Mouse (Mus musculus) neural tube, embryonic 10.5 days (tissue): ENCODE data around the gene Rcan2.

Source experiments
- DNase-seq: peaks from one replicate; pipeline ENCODE4 v3.0.0-alpha.2; 2017; ENCODE audit warnings: low spot score; ENCODE audit errors: extremely low spot score

The Rcan2 gene

GRCm38 (mm10) chr17:44076051-44076680 is 275.0 kb downstream of the Rcan2 start:
- DNase-seq, result no peak

GRCm38 (mm10) chr17:44077146-44077842 is 276.1 kb downstream of the Rcan2 start:
- DNase-seq, result no peak

DNA sequence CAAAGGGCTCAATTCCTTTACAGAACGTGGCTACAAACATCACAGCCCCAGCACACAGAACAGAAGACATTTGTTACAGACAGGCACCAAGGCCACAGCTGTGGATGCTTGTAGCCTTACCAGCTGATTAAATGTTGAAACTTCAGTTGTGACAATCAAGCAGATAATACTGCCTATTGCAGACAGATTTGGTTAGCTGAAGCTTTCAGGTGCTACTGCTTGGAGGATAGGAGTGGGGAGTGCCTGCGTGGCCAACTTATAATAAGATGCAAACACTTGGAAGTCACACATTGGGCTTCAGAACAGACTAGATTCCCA is 276.7 kb downstream of the Rcan2 start:
- no peak for DNase-seq

DNA sequence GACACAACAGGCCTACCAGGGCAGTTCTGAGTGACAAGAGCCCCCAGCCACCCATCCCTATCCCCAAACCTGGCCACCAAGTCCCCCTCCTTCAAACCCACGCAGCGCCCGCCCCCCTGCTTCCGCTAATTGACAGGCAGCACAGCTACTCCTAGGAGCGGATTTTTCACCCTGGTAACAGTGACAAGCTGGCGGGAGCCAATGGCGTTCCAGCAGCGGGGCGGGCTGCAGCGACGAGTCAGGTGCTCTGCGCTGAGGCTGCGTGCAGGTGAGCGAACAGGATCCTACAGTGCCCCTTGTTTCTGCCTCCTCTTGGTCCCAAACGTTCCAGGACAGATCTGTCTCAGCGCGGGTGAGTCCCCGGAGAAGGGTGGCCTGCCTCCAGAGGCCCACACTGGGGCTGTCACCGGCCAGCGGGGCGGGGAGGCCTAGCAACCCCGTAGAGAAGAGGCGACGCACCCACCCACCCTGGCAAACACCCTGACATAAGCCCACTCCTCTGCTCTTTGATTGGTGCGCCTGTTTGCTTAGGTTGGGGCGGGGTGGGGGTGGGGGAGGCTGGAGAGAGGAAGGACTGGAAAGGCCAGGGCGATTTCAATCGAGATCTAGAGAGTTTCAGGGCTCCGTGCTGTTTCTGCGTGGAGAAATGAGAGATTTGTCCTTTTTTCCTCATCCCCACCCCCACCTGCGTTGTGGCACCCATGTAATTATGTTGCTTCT is 277.6 kb downstream of the Rcan2 start, which contains the start of gene Enpp5:
Gene Enpp5 (plus strand): TSS at position 183 of the 720 bp plus-strand sequence.
- DNase-seq, result peak; percentile 61

GRCm38 (mm10) chr17:44083156-44083555 is 282.0 kb downstream of the Rcan2 start:
- no peak for DNase-seq

DNA sequence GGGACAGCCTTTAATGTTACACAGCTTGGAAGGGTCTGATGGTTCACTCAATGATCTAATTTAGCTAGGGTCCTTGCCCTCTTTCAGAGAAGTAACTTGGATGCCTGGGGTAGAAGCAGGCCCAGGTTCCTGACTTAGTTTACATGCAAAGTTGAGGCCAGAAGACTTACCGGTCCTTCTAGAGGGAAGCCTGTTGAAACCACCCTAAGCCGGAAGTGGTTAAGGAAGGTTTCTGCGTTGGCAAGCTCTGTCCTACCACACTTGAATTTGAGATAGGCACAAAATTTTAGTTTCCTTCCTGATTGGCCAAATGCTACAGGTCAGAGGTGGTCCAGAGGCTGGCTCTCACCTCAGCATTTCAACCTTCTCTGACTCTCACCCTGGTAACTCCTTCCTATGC is 287.1 kb downstream of the Rcan2 start:
- DNase-seq, result no peak
